In the genomic region with DNA sequence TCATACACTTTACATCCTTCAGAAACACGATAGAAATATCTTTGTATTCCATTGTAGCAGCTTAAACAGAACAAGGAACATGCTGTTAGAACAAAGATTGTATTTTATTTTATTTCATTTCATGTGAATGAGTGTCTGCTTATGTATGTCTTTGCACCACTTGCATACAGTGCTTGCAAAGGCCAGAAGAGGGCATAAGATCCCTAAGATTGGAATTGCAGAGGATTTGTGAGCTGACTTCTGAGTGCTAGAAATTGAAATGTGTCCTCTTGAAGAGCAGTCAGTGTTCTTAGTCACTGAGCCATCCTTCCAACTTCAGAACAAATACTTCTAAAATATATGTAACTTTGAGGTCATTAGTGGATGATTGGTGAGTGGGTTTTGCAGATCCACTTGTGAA, we compare ENCODE assay signal across 10 mouse cellular contexts. TPM values are rescaled to one million over a fixed set of nuclear protein-coding genes. Genes with fewer than 3 reads are reported as not detected.
DNase-seq lines count a peak whose midpoint lies in the region; ATAC-seq and TF ChIP-seq lines count a peak whose summit lies in the region.
"Had no signal": no experiment of that assay in that cellular context is flagged by ENCODE, and none has a peak within 500 bp of the region (broad histone marks: within the 10 kb centered on the region; RNA-seq: fewer than 3 reads in every experiment).

No protein-coding gene starts in this region.

- no peak overlapping the region for H3K4me3 ChIP-seq in lung, postnatal 0 days (ENCODE audit: low read depth, low read length)
- H3K4me3 ChIP-seq: limb, embryonic 10.5 days had no signal

- H3K4me1 ChIP-seq in lung, postnatal 0 days (ENCODE audit: insufficient read depth, low read depth, low read length), result no peaks in the 10 kb centered on the region
- H3K4me1 ChIP-seq: limb, embryonic 10.5 days had no signal

- no peak for TF ChIP-seq EP300 in lung, postnatal 0 days (IDR thresholded peaks at IDR 0.05)

- WGBS in lung, postnatal 0 days, result 42% methylated on average over 1 of the region's 1 CpGs

- no peaks in the 10 kb centered on the region for H3K27me3 ChIP-seq in lung, postnatal 0 days (replicated peaks; ENCODE audit: insufficient read depth, low read length)

- H3K27ac ChIP-seq in lung, postnatal 0 days (ENCODE audit: low read length), result no peak overlapping the region
- H3K27ac ChIP-seq: limb, embryonic 10.5 days had no signal

- no peaks in the 10 kb centered on the region for H3K9me3 ChIP-seq in lung, postnatal 0 days (ENCODE audit: low read length)
- H3K9me3 ChIP-seq: limb, embryonic 10.5 days had no signal

- no peak overlapping the region for H3K9ac ChIP-seq in lung, postnatal 0 days (replicated peaks; ENCODE audit: low read depth)

- no peaks in the 10 kb centered on the region for H3K36me3 ChIP-seq in lung, postnatal 0 days (ENCODE audit: insufficient read depth, low read length)
- H3K36me3 ChIP-seq: limb, embryonic 10.5 days had no signal

- ATAC-seq in lung, postnatal 0 days, result no peak
- ATAC-seq: midbrain, embryonic 16.5 days had no signal

- H3K4me2 ChIP-seq in lung, postnatal 0 days (replicated peaks; ENCODE audit: low read depth, low read length), result no peak overlapping the region

- TF ChIP-seq CTCF in lung, postnatal 0 days (IDR thresholded peaks at IDR 0.05), result peak; percentile 80

- peak; percentile 8 to 10 for DNase-seq in cerebellum, postnatal 10 days
- no peak for DNase-seq in cerebellum, postnatal 36 days
- DNase-seq in kidney, postnatal 14 days, result peak; percentile 38
- no peak for DNase-seq in kidney, adult 18-20 months
- DNase-seq in ES-CJ7 (ENCODE audit: low read depth, low spot score), result peak; percentile 30
- DNase-seq in lung, postnatal 0 days (ENCODE audit: low spot score), result peak; percentile 70
- DNase-seq in ovary, adult 18-20 months (ENCODE audit: low spot score), result no peak
- no peak for DNase-seq in urinary bladder, adult 2 months (ENCODE audit: low spot score)

RNA-seq across cellular contexts. Expression of a gene that starts 27.0 kb away (rescaled TPM):
- polyA plus RNA-seq in lung, postnatal 0 days (2015; fragmentation: Nextera tagmentation; extraction: Ambion mirVana), result 25.6 and 27.2 TPM in 2 replicates
- polyA plus RNA-seq in urinary bladder, adult 2 months (2012; rRNA removed), result 59.8 and 60.7 TPM in 2 replicates

RNA-seq across cellular contexts. Expression of a gene that starts 27.1 kb away (rescaled TPM):
- 5.8 and 6.1 TPM in 2 replicates for polyA plus RNA-seq in lung, postnatal 0 days (2015; fragmentation: Nextera tagmentation; extraction: Ambion mirVana)
- polyA plus RNA-seq in urinary bladder, adult 2 months (2012; rRNA removed), result 6.4 and 7.1 TPM in 2 replicates

Comparison
In these comparisons a context has a peak if more than half of its experiments do, and no peak if none do; other contexts are left out.
1. DNase-seq: peak in cerebellum, postnatal 10 days (2 of 2), kidney, postnatal 14 days (single experiment), ES-CJ7 (single experiment) and lung, postnatal 0 days (single experiment); none in cerebellum, postnatal 36 days (0 of 2), kidney, adult 18-20 months (single experiment), ovary, adult 18-20 months (single experiment) and urinary bladder, adult 2 months (single experiment).